Mouse (Mus musculus): Measurements from ENCODE around the gene Rffl. TPM values are rescaled to one million over a fixed set of nuclear protein-coding genes. Genes with fewer than 3 reads are reported as not detected.

Gene Rffl
- 12.1 and 12.8 TPM in 2 replicates for polyA plus RNA-seq (2014; fragmentation: Nextera tagmentation; extraction: Ambion mirVana)

- Histone ChIP-seq H3K9me3 (replicated peaks; ENCODE audit: control insufficient read depth, low read length) (no peaks in the 10 kb centered on the region), H3K9ac (replicated peaks; ENCODE audit: low read length) (peak within 1 kb of the TSS; percentile 75), H3K27ac (replicated peaks; ENCODE audit: low read depth, low read length) (no peak within 1 kb of the TSS), H3K4me1 (ENCODE audit: control insufficient read depth, insufficient read depth, low read length) (no peaks in the 10 kb centered on the region; the same call in 1 of the 2 replicates), H3K27me3 (ENCODE audit: control insufficient read depth, insufficient read depth, low read length) (no peaks in the 10 kb centered on the region), H3K4me3 (ENCODE audit: low read depth, low read length) (peak within 1 kb of the TSS; percentile 77), H3K4me2 (ENCODE audit: low read depth, low read length) (peak within 1 kb of the TSS; percentile 86), H3K36me3 (replicated peaks; ENCODE audit: control insufficient read depth, insufficient read depth, low read depth, low read length) (no peaks in the 10 kb centered on the region)
- ATAC-seq (replicated peaks; ENCODE audit: insufficient number of reproducible peaks, low FRiP score, low TSS enrichment, low read depth) (peak; percentile 96), DNase-seq (ENCODE audit: low spot score) (peak; percentile 97)
- under 1% methylated on average over 43 of the region's 43 CpGs for WGBS
Observed at GRCm38 (mm10) chr11:82871031-82871446, at the start of gene Rffl. Gene Rffl, minus strand, starts transcription at chr11:82871210.

GRCm38 (mm10) chr11:82920768-82921167 lies 49.8 kb upstream of the Rffl start:
- Histone ChIP-seq H3K4me3 (ENCODE audit: low read depth, low read length) (no peak overlapping the region), H3K4me2 (ENCODE audit: low read depth, low read length) (no peak overlapping the region), H3K36me3 (replicated peaks; ENCODE audit: control insufficient read depth, insufficient read depth, low read depth, low read length) (no peaks in the 10 kb centered on the region), H3K9ac (replicated peaks; ENCODE audit: low read length) (no peak overlapping the region), H3K4me1 (ENCODE audit: control insufficient read depth, insufficient read depth, low read length) (no peaks in the 10 kb centered on the region), H3K9me3 (replicated peaks; ENCODE audit: control insufficient read depth, low read length) (no peaks in the 10 kb centered on the region), H3K27me3 (ENCODE audit: control insufficient read depth, insufficient read depth, low read length) (no peaks in the 10 kb centered on the region), H3K27ac (replicated peaks; ENCODE audit: low read depth, low read length) (no peak overlapping the region)
- WGBS: 45% methylated on average over 10 of the region's 10 CpGs
- DNase-seq (ENCODE audit: low spot score): no peak
- ATAC-seq (replicated peaks; ENCODE audit: insufficient number of reproducible peaks, low FRiP score, low TSS enrichment, low read depth): no peak

- Histone ChIP-seq H3K27ac (replicated peaks; ENCODE audit: low read depth, low read length) (no peak overlapping the region), H3K4me3 (ENCODE audit: low read depth, low read length) (no peak overlapping the region), H3K36me3 (replicated peaks; ENCODE audit: control insufficient read depth, insufficient read depth, low read depth, low read length) (no peaks in the 10 kb centered on the region), H3K9ac (replicated peaks; ENCODE audit: low read length) (no peak overlapping the region), H3K4me1 (ENCODE audit: control insufficient read depth, insufficient read depth, low read length) (no peaks in the 10 kb centered on the region), H3K4me2 (ENCODE audit: low read depth, low read length) (0 out of 2 replicates have a peak overlapping the region, but pooled peaks have one; percentile 21), H3K27me3 (ENCODE audit: control insufficient read depth, insufficient read depth, low read length) (no peaks in the 10 kb centered on the region), H3K9me3 (replicated peaks; ENCODE audit: control insufficient read depth, low read length) (no peaks in the 10 kb centered on the region)
- DNase-seq (ENCODE audit: low spot score) (peak; percentile 89), ATAC-seq (replicated peaks; ENCODE audit: insufficient number of reproducible peaks, low FRiP score, low TSS enrichment, low read depth) (no peak)
- 8% methylated on average over 16 of the region's 16 CpGs for WGBS
Observed at GRCm38 (mm10) chr11:82914711-82915352, 43.8 kb upstream of the Rffl start.

- 79% methylated on average over 11 of the region's 11 CpGs for WGBS
- Histone ChIP-seq H3K9ac (replicated peaks; ENCODE audit: low read length) (no peak overlapping the region), H3K36me3 (replicated peaks; ENCODE audit: control insufficient read depth, insufficient read depth, low read depth, low read length) (no peaks in the 10 kb centered on the region), H3K4me1 (ENCODE audit: control insufficient read depth, insufficient read depth, low read length) (no peaks in the 10 kb centered on the region), H3K9me3 (replicated peaks; ENCODE audit: control insufficient read depth, low read length) (no peaks in the 10 kb centered on the region), H3K27me3 (ENCODE audit: control insufficient read depth, insufficient read depth, low read length) (no peaks in the 10 kb centered on the region), H3K4me3 (ENCODE audit: low read depth, low read length) (no peak overlapping the region), H3K27ac (replicated peaks; ENCODE audit: low read depth, low read length) (no peak overlapping the region), H3K4me2 (ENCODE audit: low read depth, low read length) (no peak overlapping the region)
- DNase-seq (ENCODE audit: low spot score) (no peak), ATAC-seq (replicated peaks; ENCODE audit: insufficient number of reproducible peaks, low FRiP score, low TSS enrichment, low read depth) (no peak)
Observed at GRCm38 (mm10) chr11:82910679-82911389, 39.8 kb upstream of the Rffl start.

- no peak for DNase-seq (ENCODE audit: low spot score)
- no peaks in the 10 kb centered on the region; the same call in 1 of the 2 replicates for H3K36me3 ChIP-seq (replicated peaks; ENCODE audit: control insufficient read depth, insufficient read depth, low read depth, low read length)
- H3K9me3 ChIP-seq (replicated peaks; ENCODE audit: control insufficient read depth, low read length): no peaks in the 10 kb centered on the region
- no peak within 1 kb of the TSS for H3K27ac ChIP-seq (replicated peaks; ENCODE audit: low read depth, low read length)
- H3K4me2 ChIP-seq (ENCODE audit: low read depth, low read length): no peak within 1 kb of the TSS
- 93% methylated on average over 4 of the region's 4 CpGs for WGBS
- H3K27me3 ChIP-seq (ENCODE audit: control insufficient read depth, insufficient read depth, low read length): no peaks in the 10 kb centered on the region
- H3K9ac ChIP-seq (replicated peaks; ENCODE audit: low read length): no peak within 1 kb of the TSS
- no peak for ATAC-seq (replicated peaks; ENCODE audit: insufficient number of reproducible peaks, low FRiP score, low TSS enrichment, low read depth)
- no peak within 1 kb of the TSS for H3K4me3 ChIP-seq (ENCODE audit: low read depth, low read length)
- no peaks in the 10 kb centered on the region for H3K4me1 ChIP-seq (ENCODE audit: control insufficient read depth, insufficient read depth, low read length)
Observed at GRCm38 (mm10) chr11:82910250-82910649, 39.2 kb upstream of the Rffl start, which contains the start of gene Unc45b. Gene Unc45b, plus strand, starts transcription at chr11:82910550.

- no peak for ATAC-seq (replicated peaks; ENCODE audit: insufficient number of reproducible peaks, low FRiP score, low TSS enrichment, low read depth)
- peak overlapping the region; percentile 34 for H3K9ac ChIP-seq (replicated peaks; ENCODE audit: low read length)
- 38% methylated on average over 9 of the region's 10 CpGs for WGBS
- peak overlapping the region; percentile 81 for H3K4me2 ChIP-seq (ENCODE audit: low read depth, low read length)
- H3K36me3 ChIP-seq (replicated peaks; ENCODE audit: control insufficient read depth, insufficient read depth, low read depth, low read length): no peaks in the 10 kb centered on the region; the same call in 1 of the 2 replicates
- DNase-seq (ENCODE audit: low spot score): no peak
- H3K27me3 ChIP-seq (ENCODE audit: control insufficient read depth, insufficient read depth, low read length): no peaks in the 10 kb centered on the region
- H3K4me3 ChIP-seq (ENCODE audit: low read depth, low read length): peak overlapping the region; percentile 83; the same call in 1 of the 2 replicates
- H3K27ac ChIP-seq (replicated peaks; ENCODE audit: low read depth, low read length): no peak overlapping the region
- no peaks in the 10 kb centered on the region for H3K9me3 ChIP-seq (replicated peaks; ENCODE audit: control insufficient read depth, low read length)
- H3K4me1 ChIP-seq (ENCODE audit: control insufficient read depth, insufficient read depth, low read length): no peaks in the 10 kb centered on the region
Observed at GRCm38 (mm10) chr11:82908608-82908989, 37.6 kb upstream of the Rffl start.

- Histone ChIP-seq H3K36me3 (replicated peaks; ENCODE audit: control insufficient read depth, insufficient read depth, low read depth, low read length) (no peaks in the 10 kb centered on the region; the same call in 1 of the 2 replicates), H3K4me3 (ENCODE audit: low read depth, low read length) (peak within 1 kb of the TSS; percentile 83), H3K4me1 (ENCODE audit: control insufficient read depth, insufficient read depth, low read length) (no peaks in the 10 kb centered on the region), H3K27ac (replicated peaks; ENCODE audit: low read depth, low read length) (no peak within 1 kb of the TSS), H3K9me3 (replicated peaks; ENCODE audit: control insufficient read depth, low read length) (no peaks in the 10 kb centered on the region), H3K27me3 (ENCODE audit: control insufficient read depth, insufficient read depth, low read length) (no peaks in the 10 kb centered on the region), H3K9ac (replicated peaks; ENCODE audit: low read length) (peak within 1 kb of the TSS; percentile 86), H3K4me2 (ENCODE audit: low read depth, low read length) (peak within 1 kb of the TSS; percentile 81)
- DNase-seq (ENCODE audit: low spot score) (peak; percentile 95), ATAC-seq (replicated peaks; ENCODE audit: insufficient number of reproducible peaks, low FRiP score, low TSS enrichment, low read depth) (peak; percentile 66)
- 2% methylated on average over 73 of the region's 73 CpGs for WGBS
Observed at GRCm38 (mm10) chr11:82907651-82908607, 36.9 kb upstream of the Rffl start, which contains the start of gene Nle1. Gene Nle1, minus strand, starts transcription at chr11:82908411.

Measured in embryonic facial prominence, embryonic 11.5 days (tissue).